Mouse (Mus musculus): Measurements from ENCODE around the gene Map3k20.

- TF ChIP-seq ZNF384 (IDR thresholded peaks at IDR 0.05; ENCODE audit: low read depth, low read length) (no peak), HCFC1 (IDR thresholded peaks at IDR 0.05; ENCODE audit: borderline replicate concordance, insufficient read depth, low read length) (no peak)
These were observed 153.6 kb downstream of the Map3k20 start for GRCm38 (mm10) chr2:72438941-72439533.

Data from ES-E14 (cell line).